Mouse (Mus musculus) heart, embryonic 14.5 days (tissue): Measurements from ENCODE around the gene Caprin1. TPM values are rescaled to one million over a fixed set of nuclear protein-coding genes. Genes with fewer than 3 reads are reported as not detected.

Source experiments
- ATAC-seq: fragments of 200-750 bp; cut with Nextera tagmentation; 2 replicates; pipeline ENCODE4 v1.8.0; 2017; ENCODE audit warnings: low read depth, moderate TSS enrichment; ENCODE audit not compliant: insufficient number of reproducible peaks, insufficient read depth, low FRiP score
- H3K27ac ChIP-seq, 2 experiments: fragments of 200-500 bp in 1 of 2; fragments of 300-500 bp in 1 of 2; sonication (generic) in 1 of 2; replicated peaks in 1 of 2; 2 replicates each; pipeline ENCODE4 v1.5.1; 2012 to 2014; ENCODE audit warnings: low read depth in 2 of 2, low read length in 2 of 2, control low read depth in 1 of 2, mild to moderate bottlenecking in 1 of 2, mixed read lengths in 1 of 2; ENCODE audit not compliant: control insufficient read depth in 1 of 2, insufficient read depth in 1 of 2
- H3K27me3 ChIP-seq: fragments of 300-500 bp; sonication (generic); 2 replicates; pipeline ENCODE4 v1.6.1; 2014; ENCODE audit warnings: mild to moderate bottlenecking, low read length, control low read depth; ENCODE audit not compliant: control insufficient read depth, insufficient read depth
- H3K36me3 ChIP-seq: fragments of 300-500 bp; sonication (generic); 2 replicates; pipeline ENCODE4 v1.6.1; 2014; ENCODE audit warnings: mild to moderate bottlenecking, control low read depth, low read length, mixed read lengths; ENCODE audit not compliant: control insufficient read depth, insufficient read depth
- H3K4me1 ChIP-seq, 2 experiments: fragments of 200-500 bp in 1 of 2; fragments of 300-500 bp in 1 of 2; sonication (generic) in 1 of 2; 2 replicates each; pipeline ENCODE4 v1.6.1; 2012 to 2014; ENCODE audit warnings: low read length in 2 of 2, control low read depth in 1 of 2, mixed read lengths in 1 of 2; ENCODE audit not compliant: control insufficient read depth in 2 of 2, insufficient read depth in 2 of 2
- H3K4me2 ChIP-seq: fragments of 300-500 bp; sonication (generic); 2 replicates; pipeline ENCODE4 v1.6.1; 2014; ENCODE audit warnings: mild to moderate bottlenecking, low read length
- H3K4me3 ChIP-seq, 2 experiments: fragments of 200-500 bp in 1 of 2; fragments of 300-500 bp in 1 of 2; sonication (generic) in 1 of 2; 2 replicates each; pipeline ENCODE4 v1.5.1; 2012 to 2014; ENCODE audit warnings: low read length in 2 of 2, mild to moderate bottlenecking in 2 of 2, control low read depth in 1 of 2, low read depth in 1 of 2, moderate library complexity in 1 of 2; ENCODE audit not compliant: control insufficient read depth in 1 of 2, insufficient read depth in 1 of 2
- H3K9ac ChIP-seq: fragments of 300-500 bp; sonication (generic); 2 replicates; pipeline ENCODE4 v1.6.1; 2014; ENCODE audit warnings: mild to moderate bottlenecking, low read length
- H3K9me3 ChIP-seq: fragments of 300-500 bp; sonication (generic); 2 replicates; pipeline ENCODE4 v1.6.1; 2016; ENCODE audit warnings: low read length, control low read depth; ENCODE audit not compliant: control insufficient read depth
- WGBS: fragments of 180-500 bp; shearing (Covaris S2); extraction: QIAGEN DNeasy Blood & Tissue Kit; methylation state at CpG from one replicate; pipeline ENCODE4 v1.1.7; 2014; 5-methylcytosine and 5-hydroxymethylcytosine counted together
- polyA plus RNA-seq: library from polyadenylated mRNA; unstranded; fragments of >200 nt; fragmentation: Nextera tagmentation; extraction: Ambion mirVana; gene quantifications from 2 replicates; pipeline ENCODE4 v1.2.1, GENCODE M21; 2014

Caprin1 gene
- polyA plus RNA-seq, 1 experiment from 2014 or later: 244 TPM

- no peaks in the 10 kb centered on the region for H3K27me3 ChIP-seq
- no peaks in the 10 kb centered on the region for H3K9me3 ChIP-seq
- ATAC-seq: no peak
- H3K36me3 ChIP-seq: no peaks in the 10 kb centered on the region
- H3K9ac ChIP-seq: no peak overlapping the region
- H3K4me2 ChIP-seq: no peak overlapping the region
- no peak overlapping the region for H3K4me3 ChIP-seq
- H3K27ac ChIP-seq: no peak overlapping the region
- no peaks in the 10 kb centered on the region for H3K4me1 ChIP-seq
- 80% methylated on average over 3 of the region's 3 CpGs for WGBS
Measured at GRCm38 (mm10) chr2:103815976-103816375, 18.5 kb upstream of the Caprin1 start.

- no peak overlapping the region for H3K9ac ChIP-seq
Measured at GRCm38 (mm10) chr2:103811465-103812191, 14.2 kb upstream of the Caprin1 start.

GRCm38 (mm10) chr2:103810412-103810811, 13.0 kb upstream of the Caprin1 start:
- Histone ChIP-seq H3K4me2 (no peak overlapping the region), H3K4me3 (no peak overlapping the region), H3K9me3 (no peaks in the 10 kb centered on the region), H3K9ac (no peak overlapping the region), H3K27ac (no peak overlapping the region), H3K4me1 (no peaks in the 10 kb centered on the region), H3K27me3 (no peaks in the 10 kb centered on the region), H3K36me3 (no peaks in the 10 kb centered on the region)
- WGBS: 77% methylated on average over 6 of the region's 6 CpGs
- no peak for ATAC-seq

More at GRCm38 (mm10) chr2:103811465-103812191, 14.2 kb upstream of the Caprin1 start:
- Histone ChIP-seq H3K4me3 (no peak overlapping the region), H3K27ac (no peak overlapping the region), H3K4me2 (no peak overlapping the region), H3K9me3 (no peaks in the 10 kb centered on the region), H3K27me3 (no peaks in the 10 kb centered on the region), H3K4me1 (no peaks in the 10 kb centered on the region), H3K36me3 (no peaks in the 10 kb centered on the region)
- WGBS: 49% methylated on average over 5 of the region's 5 CpGs
- no peak for ATAC-seq

- no peaks in the 10 kb centered on the region for H3K27me3 ChIP-seq
- no peak overlapping the region for H3K4me2 ChIP-seq
- H3K4me3 ChIP-seq: no peak overlapping the region
- H3K27ac ChIP-seq: no peak overlapping the region
- no peak overlapping the region for H3K9ac ChIP-seq
- no peak for ATAC-seq
- no peaks in the 10 kb centered on the region for H3K36me3 ChIP-seq
- H3K9me3 ChIP-seq: no peaks in the 10 kb centered on the region
- H3K4me1 ChIP-seq: peaks cover 0 to 3% of the 10 kb centered on the region in 2 experiments; a peak in 1 of 4 replicates
Measured at GRCm38 (mm10) chr2:103808466-103808865, 11.0 kb upstream of the Caprin1 start.

- no peaks in the 10 kb centered on the region for H3K9me3 ChIP-seq
Measured at GRCm38 (mm10) chr2:103803770-103804530, 6.5 kb upstream of the Caprin1 start.

GRCm38 (mm10) chr2:103802422-103802821, 5.0 kb upstream of the Caprin1 start:
- Histone ChIP-seq H3K4me2 (no peak overlapping the region), H3K27ac (no peak overlapping the region), H3K4me3 (no peak overlapping the region), H3K9me3 (no peaks in the 10 kb centered on the region), H3K9ac (no peak overlapping the region), H3K36me3 (no peaks in the 10 kb centered on the region), H3K4me1 (peaks cover 0 to 6% of the 10 kb centered on the region in 2 experiments; a peak in 2 of 4 replicates), H3K27me3 (no peaks in the 10 kb centered on the region)
- no peak for ATAC-seq
- WGBS: 83% methylated on average over 1 of the region's 1 CpGs

More at GRCm38 (mm10) chr2:103803770-103804530, 6.5 kb upstream of the Caprin1 start:
- Histone ChIP-seq H3K27me3 (no peaks in the 10 kb centered on the region), H3K9ac (no peak overlapping the region), H3K36me3 (no peaks in the 10 kb centered on the region), H3K27ac (no peak overlapping the region), H3K4me3 (no peak overlapping the region), H3K4me1 (peaks cover 0 to 3% of the 10 kb centered on the region in 2 experiments; a peak in 2 of 4 replicates), H3K4me2 (no peak overlapping the region)
- 83% methylated on average over 5 of the region's 5 CpGs for WGBS
- ATAC-seq: no peak

- peak overlapping the region; percentile 83 for H3K4me2 ChIP-seq
- no peaks in the 10 kb centered on the region for H3K9me3 ChIP-seq
- H3K27me3 ChIP-seq: no peaks in the 10 kb centered on the region
- peaks cover 33% of the 10 kb centered on the region for H3K36me3 ChIP-seq
- H3K27ac ChIP-seq: peak overlapping the region; percentile 100
- ATAC-seq: peak; percentile 67
- H3K9ac ChIP-seq: peak overlapping the region; percentile 94
- H3K4me1 ChIP-seq: peaks cover 0 to 21% of the 10 kb centered on the region in 2 experiments; a peak in 3 of 4 replicates
- peak overlapping the region; percentile 86 to 88 for H3K4me3 ChIP-seq
- WGBS: under 1% methylated on average over 33 of the region's 72 CpGs
Measured at GRCm38 (mm10) chr2:103796861-103797466, 485 bp downstream of the Caprin1 start.
